Mouse (Mus musculus) small intestine, adult 2 months (tissue): ENCODE results near the gene Rasa4. TPM values are rescaled to one million over a fixed set of nuclear protein-coding genes. Genes with fewer than 3 reads are reported as not detected.
"Not testable (repeated sequence)": the region's sequence is repeated elsewhere in the genome, so short reads cannot be mapped to it uniquely, and the experiment has no call there.

Experiments
- H3K27ac ChIP-seq: fragments of 200-500 bp; 2 replicates; pipeline ENCODE4 v1.5.1; 2012; ENCODE audit warnings: low read depth, low read length, control low read depth, inconsistent platforms; ENCODE audit not compliant: insufficient read depth
- H3K27me3 ChIP-seq: fragments of 200-500 bp; 2 replicates; pipeline ENCODE4 v1.6.1; 2012; ENCODE audit warnings: mild to moderate bottlenecking, moderate library complexity, low read length, inconsistent platforms; ENCODE audit not compliant: control insufficient read depth, insufficient read depth
- H3K36me3 ChIP-seq: fragments of 200-500 bp; 2 replicates; pipeline ENCODE4 v1.6.1; 2012; ENCODE audit warnings: mild to moderate bottlenecking, low read length, control low read depth, inconsistent platforms; ENCODE audit not compliant: control insufficient read depth, insufficient read depth
- H3K4me1 ChIP-seq: fragments of 200-500 bp; 2 replicates; pipeline ENCODE4 v1.6.1; 2012; ENCODE audit warnings: low read length, inconsistent platforms, mixed read lengths; ENCODE audit not compliant: control insufficient read depth, insufficient read depth, insufficient read length
- H3K4me3 ChIP-seq: fragments of 200-500 bp; 2 replicates; pipeline ENCODE4 v1.5.1; 2012; ENCODE audit warnings: low read depth, mild to moderate bottlenecking, control low read depth, inconsistent platforms, low read length, moderate library complexity
- CTCF ChIP-seq: fragments of 200-500 bp; IDR thresholded peaks from 2 replicates; pipeline ENCODE4 v1.5.1; 2012; ENCODE audit warnings: low read depth, mild to moderate bottlenecking, control low read depth, inconsistent platforms, low read length, moderate library complexity, mixed read lengths; ENCODE audit not compliant: insufficient replicate concordance, insufficient read length; ENCODE audit errors: extremely low read depth
- POLR2A ChIP-seq: fragments of 200-500 bp; IDR thresholded peaks from 2 replicates; pipeline ENCODE4 v1.6.1; 2012; ENCODE audit warnings: low read depth, mild to moderate bottlenecking, control low read depth, inconsistent platforms, low read length, moderate library complexity
- WGBS: fragments of 180-500 bp; shearing (Covaris S2); methylation state at CpG from one replicate; pipeline ENCODE4 v1.1.7; 2018; 5-methylcytosine and 5-hydroxymethylcytosine counted together
- polyA plus RNA-seq: library from polyadenylated mRNA; depleted of rRNA; stranded (reverse); fragments of >200 nt; gene quantifications from 2 replicates; pipeline ENCODE4 v1.2.3, GENCODE M21; 2012

The Rasa4 gene
- polyA plus RNA-seq, 1 experiment, result 42.8 TPM

GRCm38 (mm10) chr5:136052861-136053655 is 30.7 kb upstream of the Rasa4 start:
- H3K4me3 ChIP-seq, result no peak overlapping the region

DNA sequence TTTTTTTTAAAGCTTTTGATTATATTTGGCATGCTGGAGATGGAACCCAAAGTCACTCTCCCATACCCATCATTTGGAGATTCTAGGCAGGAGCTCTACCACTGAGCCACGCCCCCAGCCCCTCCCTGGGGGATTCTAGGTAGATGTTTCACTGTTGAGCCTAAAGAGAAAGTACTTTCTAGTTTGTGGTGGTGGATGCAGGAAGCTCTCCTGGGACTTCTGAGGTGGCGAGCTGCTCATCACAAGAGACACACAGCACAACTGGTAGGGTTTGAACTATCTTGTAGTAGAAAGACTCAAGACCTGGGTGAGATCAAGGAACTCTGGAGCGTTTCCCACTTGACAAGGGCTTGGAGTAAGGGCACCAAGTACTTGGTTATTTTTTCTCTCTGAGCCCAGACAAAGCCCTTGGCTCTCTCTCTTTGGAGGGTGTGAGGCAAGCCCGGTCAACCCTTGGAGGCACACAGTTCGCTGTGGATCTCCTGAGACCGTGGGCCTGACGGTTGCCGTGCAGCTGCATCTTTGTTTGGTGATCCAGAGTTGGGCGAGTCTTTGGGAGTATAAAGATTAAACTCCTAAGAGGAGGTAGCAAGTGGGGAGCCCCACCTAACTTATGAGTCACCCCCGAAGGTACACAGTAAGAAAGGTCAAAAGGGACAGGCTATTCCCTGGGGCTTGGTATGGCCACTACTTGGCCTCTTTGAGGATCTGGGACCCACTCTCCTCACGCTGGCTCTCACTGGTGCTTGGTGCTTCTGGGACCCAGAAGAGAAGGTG is 29.2 kb upstream of the Rasa4 start, which contains the start of gene Upk3bl:
TSS of gene Upk3bl (plus strand) at position 192 of the 777 bp plus-strand sequence.
- peaks cover 2% of the 10 kb centered on the region; the same call in 1 of the 2 replicates for H3K4me1 ChIP-seq

More at GRCm38 (mm10) chr5:136052861-136053655, 30.7 kb upstream of the Rasa4 start:
- TF ChIP-seq POLR2A (no peak), CTCF (no peak)
- Histone ChIP-seq H3K27me3 (no peaks in the 10 kb centered on the region), H3K36me3 (no peaks in the 10 kb centered on the region), H3K27ac (no peak overlapping the region), H3K4me1 (peaks cover 2% of the 10 kb centered on the region; the same call in 1 of the 2 replicates)
- WGBS, result 67% methylated on average over 8 of the region's 8 CpGs

GRCm38 (mm10) chr5:136056062-136056461 is 27.7 kb upstream of the Rasa4 start:
- peaks cover 2% of the 10 kb centered on the region; the same call in 1 of the 2 replicates for H3K4me1 ChIP-seq
- H3K27ac ChIP-seq, result no peak overlapping the region
- WGBS, result 63% methylated on average over 4 of the region's 4 CpGs
- TF ChIP-seq POLR2A (no peak), CTCF (no peak)
- no peaks in the 10 kb centered on the region for H3K36me3 ChIP-seq
- no peak overlapping the region for H3K4me3 ChIP-seq
- no peaks in the 10 kb centered on the region for H3K27me3 ChIP-seq

More for the DNA sequence above, 29.2 kb upstream of the Rasa4 start, which contains the start of gene Upk3bl:
- Histone ChIP-seq H3K27me3 (no peaks in the 10 kb centered on the region), H3K36me3 (no peaks in the 10 kb centered on the region), H3K27ac (no peak within 1 kb of the TSS), H3K4me3 (no peak within 1 kb of the TSS)
- TF ChIP-seq CTCF (no peak), POLR2A (no peak)
- WGBS, result 59% methylated on average over 11 of the region's 11 CpGs

DNA sequence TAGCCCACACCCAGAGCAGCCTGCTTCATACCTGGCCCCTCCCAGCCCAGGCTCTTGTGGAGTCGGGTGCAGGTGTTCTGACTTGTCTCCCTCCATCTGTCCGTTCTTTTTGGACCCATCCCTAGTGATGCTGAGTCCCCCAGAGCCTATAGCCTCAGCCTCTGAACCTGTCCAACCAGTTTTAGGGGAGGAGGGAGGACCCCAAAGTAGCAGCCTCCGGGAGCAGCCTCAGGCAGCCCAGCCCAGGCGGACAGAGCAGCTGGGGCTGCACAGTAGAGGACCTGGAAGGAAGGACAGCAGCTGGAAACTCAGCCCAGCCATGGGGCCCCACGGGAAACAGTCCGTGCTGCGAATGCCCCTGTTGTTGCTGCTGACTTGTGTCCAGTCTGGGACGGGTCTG is 26.6 kb upstream of the Rasa4 start:
- no peak overlapping the region for H3K27ac ChIP-seq
- H3K27me3 ChIP-seq, result no peaks in the 10 kb centered on the region
- H3K4me3 ChIP-seq, result no peak overlapping the region
- TF ChIP-seq CTCF (no peak), POLR2A (no peak)
- peaks cover 2% of the 10 kb centered on the region; the same call in 1 of the 2 replicates for H3K4me1 ChIP-seq
- H3K36me3 ChIP-seq, result no peaks in the 10 kb centered on the region
- 13% methylated on average over 8 of the region's 8 CpGs for WGBS

DNA sequence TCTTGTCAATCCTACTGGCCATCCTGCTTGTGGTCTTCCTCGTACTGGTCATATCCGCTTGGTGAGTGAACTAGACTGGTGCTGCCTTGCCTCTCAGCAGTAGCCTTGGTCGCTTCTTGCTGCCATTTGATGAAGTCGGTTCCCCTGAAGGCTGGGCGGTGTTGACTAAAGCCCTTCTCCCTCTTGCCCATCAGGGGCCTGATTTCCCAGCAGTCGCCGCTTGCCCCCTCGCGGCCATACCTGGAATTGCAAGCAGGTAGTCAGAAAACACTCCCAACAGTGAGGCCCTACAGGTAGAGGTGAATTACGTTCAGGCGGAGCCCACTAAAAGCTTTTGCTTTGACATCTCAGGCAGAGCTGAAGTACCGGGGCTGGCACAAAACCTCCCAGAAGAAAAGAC is 22.1 kb upstream of the Rasa4 start:
- Histone ChIP-seq H3K27ac (no peak overlapping the region), H3K4me1 (no peaks in the 10 kb centered on the region; the same call in 1 of the 2 replicates), H3K4me3 (no peak overlapping the region), H3K27me3 (no peaks in the 10 kb centered on the region), H3K36me3 (no peaks in the 10 kb centered on the region)
- WGBS, result 16% methylated on average over 12 of the region's 12 CpGs
- TF ChIP-seq CTCF (peak; percentile 80), POLR2A (0 out of 2 replicates have a peak, but pooled peaks have one; percentile 22)

DNA sequence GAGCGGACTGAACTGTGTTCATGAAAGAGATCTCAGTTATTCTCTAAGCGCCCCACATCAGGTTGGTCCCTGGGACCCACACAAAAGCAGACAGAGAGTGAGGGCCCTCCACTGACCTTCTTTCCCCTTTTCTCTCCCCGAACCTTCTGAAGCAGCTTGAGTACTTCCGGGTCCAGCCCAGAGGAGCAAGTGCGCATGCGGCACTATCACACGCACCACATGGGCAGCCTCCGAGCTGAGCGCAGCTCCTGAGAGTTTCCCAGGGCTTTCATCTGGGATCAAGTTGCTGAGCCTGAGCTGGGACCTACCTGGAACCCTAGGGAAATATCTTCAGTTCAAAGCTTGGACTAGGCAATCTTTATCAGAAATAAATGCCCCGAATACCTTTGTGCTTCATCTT is 19.8 kb upstream of the Rasa4 start:
- TF ChIP-seq CTCF (no peak), POLR2A (no peak)

DNA sequence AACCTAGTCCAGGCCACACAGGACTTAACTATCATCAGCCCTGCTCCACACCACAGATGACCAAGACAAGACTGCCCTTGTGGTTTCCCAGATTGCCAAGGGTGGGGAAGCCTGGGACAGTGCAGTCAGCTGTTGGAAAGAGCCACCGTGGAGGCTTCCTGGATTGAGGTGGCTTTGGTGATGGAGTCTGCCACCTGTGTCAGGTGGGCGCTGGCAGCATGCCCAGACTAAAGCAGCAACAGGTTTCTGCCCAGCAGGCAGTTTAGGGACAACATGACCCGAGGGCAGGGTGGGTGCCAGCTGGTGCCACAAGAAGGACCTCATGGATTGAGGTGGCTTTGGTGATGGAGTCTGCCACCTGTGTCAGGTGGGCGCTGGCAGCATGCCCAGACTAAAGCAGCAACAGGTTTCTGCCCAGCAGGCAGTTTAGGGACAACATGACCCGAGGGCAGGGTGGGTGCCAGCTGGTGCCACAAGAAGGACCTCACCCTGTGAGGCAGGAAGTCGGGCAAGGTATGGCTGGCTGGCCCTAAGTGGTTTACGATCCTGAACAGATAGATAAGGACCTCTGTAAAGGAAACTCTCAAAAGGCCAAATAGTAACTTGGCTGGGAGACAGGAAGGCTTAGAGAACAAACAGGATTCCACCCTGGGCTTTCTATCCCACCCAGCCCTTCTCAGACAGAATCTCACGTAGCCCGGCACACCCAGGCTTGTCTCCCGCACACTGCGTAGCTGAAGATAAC is 17.1 kb upstream of the Rasa4 start:
- H3K27ac ChIP-seq, H3K36me3 ChIP-seq, H3K27me3 ChIP-seq, H3K4me3 ChIP-seq, H3K4me1 ChIP-seq: not testable (repeated sequence)
- WGBS, result 22% methylated on average over 11 of the region's 11 CpGs

More for the DNA sequence above, 19.8 kb upstream of the Rasa4 start:
- H3K4me1 ChIP-seq, result peaks cover 2% of the 10 kb centered on the region; the same call in 1 of the 2 replicates
- H3K4me3 ChIP-seq, result no peak overlapping the region
- no peak overlapping the region for H3K27ac ChIP-seq
- no peaks in the 10 kb centered on the region for H3K36me3 ChIP-seq
- H3K27me3 ChIP-seq, result no peaks in the 10 kb centered on the region
- WGBS, result 88% methylated on average over 10 of the region's 10 CpGs
